Mouse (Mus musculus): ENCODE results near the gene Cisd2.

The Cisd2 gene

DNA sequence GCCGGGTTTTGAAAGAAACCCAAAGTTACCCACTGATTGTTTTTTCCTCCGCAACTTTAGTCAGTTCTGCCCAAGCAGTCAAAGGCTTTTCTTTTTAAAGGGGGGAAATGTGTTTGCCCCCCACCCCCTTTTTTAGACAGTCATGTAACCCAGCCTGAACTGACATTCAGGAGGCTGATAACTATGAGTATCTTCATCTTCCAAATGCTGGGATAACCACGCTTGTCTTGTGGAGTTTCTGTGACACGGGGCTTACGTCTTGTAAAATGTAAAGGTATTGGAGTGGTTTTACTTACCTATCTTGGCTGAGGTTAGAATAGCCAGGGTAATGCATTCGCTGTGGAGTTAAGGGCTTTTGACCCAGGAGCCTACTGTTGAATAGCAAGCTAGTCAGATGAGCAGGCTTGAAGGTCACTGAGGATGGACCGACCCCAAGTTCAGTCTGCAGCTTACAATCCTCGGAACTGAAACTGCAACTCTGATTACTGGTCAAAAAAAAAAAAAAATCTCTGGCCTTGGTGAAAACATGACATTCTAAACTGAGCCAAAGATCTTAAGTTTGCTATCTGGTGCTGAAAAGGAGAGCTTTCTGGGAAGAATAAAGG is at the start of gene Cisd2:
TSS of gene Cisd2 (minus strand) at position 318 of the 605 bp plus-strand sequence.
- no peak for DNase-seq

- DNase-seq = no peak
Measured at GRCm38 (mm10) chr3:135470823-135471222, 47.1 kb upstream of the Cisd2 start.

DNA sequence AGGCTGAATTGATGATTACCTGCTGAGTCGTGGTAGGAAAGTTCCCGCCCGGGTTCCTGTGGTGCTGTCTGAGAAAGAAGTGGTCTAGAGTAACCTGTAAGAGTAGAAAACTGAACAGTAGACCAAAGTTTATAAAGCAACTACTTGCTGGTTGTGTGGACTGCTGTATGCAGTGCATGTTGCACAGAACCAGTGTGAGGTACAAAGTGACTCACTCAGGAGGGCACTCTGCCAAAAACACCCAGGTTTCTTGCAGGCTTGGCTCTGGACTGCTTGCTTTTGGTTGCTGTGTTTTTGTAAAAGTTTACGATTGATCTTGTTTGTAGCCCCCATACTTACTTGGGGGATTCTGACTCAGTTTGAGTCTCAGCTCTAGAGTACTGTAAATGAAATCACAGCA is 46.2 kb upstream of the Cisd2 start:
- peak; percentile 75 for DNase-seq

DNA sequence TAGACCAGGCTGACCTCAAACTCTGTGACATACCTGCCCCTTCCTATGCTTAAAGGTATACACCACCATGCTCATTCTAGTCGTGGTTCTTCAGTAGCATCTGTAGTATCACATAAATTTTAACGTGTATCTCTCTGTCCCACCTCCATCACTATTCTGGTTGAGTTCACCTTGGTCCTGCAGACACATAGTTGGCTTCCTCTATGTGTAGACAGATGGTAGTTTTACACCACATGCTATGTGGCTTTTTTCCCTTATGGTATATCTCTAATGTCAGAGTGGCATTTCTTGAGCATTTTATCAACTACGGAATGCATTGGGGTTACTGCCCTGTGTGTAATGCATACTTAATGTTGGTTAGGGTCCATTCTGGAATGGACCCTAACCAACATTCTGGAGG is 45.4 kb upstream of the Cisd2 start:
- no peak for DNase-seq

GRCm38 (mm10) chr3:135468402-135468801 is 44.7 kb upstream of the Cisd2 start:
- DNase-seq = no peak

- DNase-seq = no peak
Measured at GRCm38 (mm10) chr3:135458981-135459380, 35.3 kb upstream of the Cisd2 start.

DNA sequence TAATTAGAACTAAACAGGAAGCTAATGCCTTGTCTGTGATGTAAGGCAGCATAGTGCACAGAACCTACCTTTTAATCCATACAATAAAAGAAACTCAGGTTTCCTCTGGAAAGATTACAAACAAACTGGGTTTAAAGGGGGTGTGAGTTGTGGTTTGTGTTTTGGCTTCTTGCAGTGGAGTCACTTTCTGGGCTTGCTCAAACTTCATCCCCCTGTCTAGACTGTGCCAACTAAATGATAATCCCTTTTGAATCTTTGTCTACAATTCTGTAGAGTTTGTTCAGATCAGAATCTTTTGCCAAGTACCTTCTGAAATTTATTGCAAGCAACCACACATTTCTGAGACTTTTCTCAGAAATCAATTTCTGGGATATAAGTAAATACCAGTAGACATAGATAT is 21.2 kb upstream of the Cisd2 start:
- DNase-seq = no peak

DNA sequence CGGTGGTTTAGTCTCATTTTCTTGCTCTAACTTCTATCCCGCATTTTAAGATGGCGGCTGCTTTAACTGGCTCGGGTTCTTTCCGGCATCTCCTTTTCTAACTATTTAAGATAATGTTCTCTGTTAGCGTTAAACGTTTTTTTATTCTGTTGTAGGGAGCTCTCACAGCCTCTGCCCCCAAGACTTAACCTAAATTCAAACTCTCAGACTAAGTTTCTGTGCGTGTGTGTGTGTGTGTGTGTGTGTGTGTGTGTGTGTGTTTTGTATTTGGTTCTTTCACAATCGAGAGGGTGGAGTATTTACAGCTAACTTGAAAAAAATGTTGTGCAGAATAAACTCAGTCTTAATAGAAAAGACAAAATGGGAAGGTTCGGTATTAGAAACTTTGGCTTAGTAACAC is 16.9 kb upstream of the Cisd2 start:
- DNase-seq = no peak

GRCm38 (mm10) chr3:135440221-135440620 is 16.5 kb upstream of the Cisd2 start:
- DNase-seq = peak; percentile 46

DNA sequence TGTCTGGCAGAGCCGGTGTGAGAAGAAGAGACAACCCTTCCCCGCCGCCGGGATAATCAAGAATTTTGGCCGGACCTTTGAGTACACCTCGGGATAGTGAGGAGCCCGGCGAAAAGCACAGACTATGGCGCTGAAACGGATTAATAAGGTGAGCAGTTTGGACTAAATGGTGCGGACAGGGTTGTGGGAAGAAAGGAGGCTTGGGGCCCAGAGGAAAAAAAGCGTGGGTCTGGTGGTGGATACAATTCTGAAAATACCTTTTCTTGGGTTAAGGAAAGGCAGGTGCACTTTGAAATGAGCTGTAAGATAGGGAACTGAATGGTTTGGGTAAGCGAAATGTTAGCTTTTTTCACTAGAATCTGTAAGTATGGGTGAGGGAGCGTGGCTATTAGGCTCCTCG is 15.9 kb upstream of the Cisd2 start:
- no peak for DNase-seq

DNA sequence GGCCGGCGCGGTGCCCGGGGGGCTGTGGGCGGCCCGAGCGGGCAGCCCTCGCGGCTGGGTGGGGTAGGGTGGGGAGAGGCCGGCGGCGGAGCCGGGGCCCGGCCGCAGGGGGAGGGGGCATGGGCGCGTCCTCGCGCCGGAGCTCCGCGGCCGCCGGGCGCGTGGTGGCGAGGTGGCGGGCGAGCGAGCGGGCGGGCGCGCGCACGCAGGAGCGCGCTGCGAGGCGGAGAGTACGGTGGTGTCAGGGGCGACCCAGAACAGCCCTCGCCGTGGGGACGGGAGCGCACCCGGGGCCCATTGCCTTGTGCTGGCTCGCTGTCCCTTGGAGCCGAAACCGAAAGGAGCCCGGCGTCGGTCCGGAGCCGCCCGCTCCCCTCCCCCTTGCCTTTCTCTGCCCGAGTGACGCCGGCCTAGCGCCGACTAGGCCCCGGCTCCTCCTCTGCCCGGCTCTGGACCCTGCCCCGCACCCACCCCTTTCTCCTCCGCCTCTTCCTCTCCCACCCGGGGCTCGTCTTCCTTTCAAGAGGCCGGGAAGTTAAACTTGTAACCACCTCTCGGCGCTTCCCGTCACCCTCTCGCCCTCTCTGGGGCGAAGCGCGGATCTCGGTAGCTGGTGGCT is 15.3 kb upstream of the Cisd2 start:
- peak; percentile 89 for DNase-seq

- peak; percentile 94 for DNase-seq
Measured at GRCm38 (mm10) chr3:135438531-135438912, 14.8 kb upstream of the Cisd2 start.

DNA sequence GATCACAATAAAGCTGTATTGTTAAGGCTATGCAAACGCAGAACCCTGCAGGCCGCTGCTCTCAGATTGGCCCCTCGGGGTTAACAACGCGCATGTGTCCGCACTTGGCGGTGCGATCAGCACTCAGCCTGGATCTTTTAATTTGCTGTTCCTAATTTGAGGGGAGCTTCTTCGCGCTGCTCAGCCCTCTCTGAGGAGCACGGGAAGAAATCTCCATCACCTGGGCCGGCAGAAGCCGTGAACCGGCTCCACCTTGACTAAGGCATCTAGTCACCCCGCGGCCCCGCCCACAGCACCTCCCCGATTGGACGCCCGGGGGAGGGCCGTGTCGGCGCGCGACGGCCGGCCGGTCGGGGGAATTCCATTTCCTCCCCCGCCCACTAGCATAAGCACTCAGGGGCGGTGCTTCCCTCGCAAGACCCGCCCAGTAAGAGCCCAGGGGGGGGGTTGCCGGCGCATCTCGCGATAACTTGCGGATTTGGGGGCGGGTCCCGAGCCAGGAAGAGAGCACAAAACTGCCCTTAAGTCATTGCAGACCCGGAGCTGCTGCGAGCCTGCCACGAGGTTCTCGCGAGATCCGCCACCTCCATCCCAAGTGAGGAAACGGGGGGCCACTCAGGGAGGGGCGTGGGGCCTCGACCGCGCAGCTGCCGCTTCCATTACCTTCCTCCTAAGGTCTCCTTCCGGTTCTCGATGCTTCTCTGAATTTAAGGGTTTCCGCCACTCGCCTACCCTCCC is 14.2 kb upstream of the Cisd2 start, which contains the start of gene Ube2d3:
TSS of gene Ube2d3 (plus strand) at position 392 of the 738 bp plus-strand sequence.
- DNase-seq = peak; percentile 99

DNA sequence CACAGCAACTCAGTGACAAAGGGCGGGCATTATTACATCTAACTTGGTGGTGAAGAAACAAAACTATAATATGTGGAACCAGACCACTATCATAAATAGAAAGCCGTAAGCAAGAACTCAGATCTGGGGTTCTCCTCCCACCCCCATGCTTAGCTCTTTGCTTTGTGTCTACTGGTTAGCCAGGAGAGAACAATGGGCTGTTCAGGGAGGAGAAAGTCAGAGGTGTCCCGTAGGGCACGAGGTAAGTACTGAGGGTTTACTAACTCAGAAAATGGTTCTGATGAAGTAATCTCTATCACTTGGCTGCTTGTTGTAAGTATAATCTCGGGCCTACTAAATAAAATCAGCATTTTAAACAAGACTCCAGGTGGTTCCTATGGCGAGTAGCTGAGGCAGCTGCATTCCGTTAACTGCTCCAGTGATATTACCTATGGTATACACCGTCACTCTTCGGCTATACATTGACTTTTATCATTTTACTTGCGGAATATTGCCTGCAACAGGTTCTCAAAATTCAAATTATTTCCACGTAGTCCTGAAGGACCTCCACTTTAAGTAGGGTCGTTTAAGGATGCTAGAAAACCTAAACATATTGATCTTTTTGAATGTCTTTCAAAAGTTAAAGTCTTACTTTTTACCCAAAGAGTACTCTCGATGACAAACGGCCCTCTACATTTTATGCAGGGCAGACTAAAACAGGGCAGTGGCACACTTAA is 13.3 kb upstream of the Cisd2 start:
- no peak for DNase-seq

DNA sequence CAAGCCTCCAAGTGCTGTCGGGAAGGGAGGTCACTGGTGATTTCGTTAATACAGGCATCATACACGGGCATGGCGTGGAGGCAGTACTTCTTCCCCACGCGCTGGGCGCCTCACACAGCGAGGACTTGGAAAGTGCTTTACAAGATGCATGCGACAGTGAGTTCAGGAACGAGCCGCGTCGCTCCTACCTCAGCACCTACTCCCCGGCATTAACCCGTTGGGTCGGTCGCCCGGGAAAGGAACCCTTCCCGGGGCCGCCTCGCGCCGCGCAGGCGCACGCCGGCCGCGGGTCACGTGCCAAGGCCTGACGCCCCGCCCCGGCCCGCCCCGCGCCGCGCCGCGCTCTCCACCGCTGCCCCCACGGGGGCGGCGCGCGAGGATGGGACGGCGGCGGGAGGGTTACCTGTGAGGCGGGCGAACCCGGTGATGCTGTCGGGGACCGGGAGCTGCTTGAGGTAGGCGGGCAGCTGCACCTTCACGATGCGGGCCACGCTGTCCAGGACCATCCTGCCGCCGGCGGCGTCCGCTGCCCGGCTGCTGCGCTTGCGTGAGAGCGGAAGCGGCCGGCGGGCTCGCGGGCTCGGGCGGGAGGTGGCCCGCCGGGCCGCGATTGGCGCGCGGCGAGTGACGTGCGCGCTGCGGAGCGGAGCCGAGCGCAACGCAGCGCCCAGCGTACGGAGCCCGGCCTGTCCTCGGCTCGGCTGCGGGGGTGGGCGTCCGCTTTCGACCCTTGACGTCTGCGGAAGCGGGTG is 693 bp downstream of the Cisd2 start:
- DNase-seq = peak; percentile 82

DNA sequence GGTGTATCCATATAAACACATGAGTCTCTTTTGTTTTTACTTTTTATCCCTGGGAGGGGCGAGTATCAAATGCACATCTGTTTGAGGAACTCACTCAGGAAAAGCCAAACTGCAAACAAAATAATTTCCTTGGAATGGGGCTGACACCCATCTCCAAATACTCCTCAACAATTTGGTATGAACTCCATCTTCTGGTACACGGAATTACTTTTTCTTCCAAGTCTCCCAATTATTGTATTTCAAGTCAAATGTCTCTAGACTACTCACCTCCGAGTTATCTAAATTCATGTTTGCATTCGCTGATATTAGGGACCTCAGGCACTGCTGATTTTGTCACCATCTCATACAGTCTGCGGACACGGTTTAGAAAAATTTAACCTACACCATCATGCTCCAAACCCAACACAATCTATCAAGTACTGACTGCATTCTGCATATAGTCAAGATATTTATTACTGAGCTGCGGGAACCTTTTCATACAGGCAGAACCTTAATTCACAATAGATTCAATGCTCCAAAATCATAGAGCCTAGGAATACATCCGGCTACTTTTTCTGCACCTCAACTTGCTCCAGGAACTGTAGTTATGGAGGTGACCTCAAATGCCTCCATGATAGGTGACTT is 1.4 kb downstream of the Cisd2 start:
- no peak for DNase-seq

DNA sequence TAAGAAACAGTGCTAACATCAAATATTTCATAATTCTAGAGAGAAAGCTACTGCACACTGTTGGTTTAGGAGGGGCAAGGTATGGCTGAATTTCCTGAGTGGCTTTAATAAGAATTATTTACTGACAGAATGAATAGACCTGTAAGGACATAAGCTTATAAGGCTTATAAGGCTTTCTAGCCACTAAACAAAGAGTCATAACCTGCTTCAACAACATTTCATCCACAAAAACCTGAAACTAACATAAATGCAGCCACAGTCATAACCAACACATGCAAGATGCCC is 2.5 kb downstream of the Cisd2 start:
- DNase-seq = no peak

- no peak for DNase-seq
Measured at GRCm38 (mm10) chr3:135420542-135421309, 3.0 kb downstream of the Cisd2 start.

DNA sequence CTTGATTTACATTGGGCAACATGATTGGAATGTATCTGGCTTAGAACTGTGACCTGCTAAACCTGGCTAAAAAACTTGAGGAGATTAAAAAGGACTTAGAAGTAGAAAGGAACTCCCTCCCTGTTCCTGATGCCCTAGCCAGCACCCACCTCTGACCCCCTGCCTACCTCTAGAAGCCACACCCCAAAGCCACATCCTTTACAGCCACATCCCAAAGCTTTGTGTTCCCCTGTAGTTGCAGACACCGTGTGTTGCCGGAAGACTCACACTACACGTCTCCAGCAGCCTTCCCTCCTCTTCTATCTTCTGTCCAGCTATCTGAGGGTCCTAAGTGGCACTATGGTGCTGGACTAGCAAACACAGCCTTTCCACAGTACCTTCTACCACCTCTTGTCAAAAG is 5.9 kb downstream of the Cisd2 start:
- DNase-seq = no peak

GRCm38 (mm10) chr3:135417245-135417644 is 6.5 kb downstream of the Cisd2 start:
- DNase-seq = no peak

DNA sequence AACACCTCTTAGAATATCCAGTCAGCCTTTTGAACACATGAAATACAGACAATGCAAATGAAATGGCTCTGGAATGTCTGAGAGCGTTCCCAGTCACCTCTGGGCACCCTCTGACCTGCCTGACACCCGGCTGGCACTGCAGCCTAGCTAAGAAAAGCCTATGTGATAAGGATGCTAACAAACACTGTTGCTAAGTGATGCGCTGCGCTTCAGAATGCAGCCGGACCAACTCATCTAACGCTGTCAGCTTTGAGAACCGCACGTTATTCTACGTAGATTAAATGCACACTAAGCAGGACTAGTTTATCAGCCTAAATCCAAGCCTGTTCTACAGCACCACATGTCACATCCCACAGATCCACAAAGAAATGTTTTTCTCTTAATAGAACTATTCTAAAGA is 11.9 kb downstream of the Cisd2 start:
- no peak for DNase-seq

DNA sequence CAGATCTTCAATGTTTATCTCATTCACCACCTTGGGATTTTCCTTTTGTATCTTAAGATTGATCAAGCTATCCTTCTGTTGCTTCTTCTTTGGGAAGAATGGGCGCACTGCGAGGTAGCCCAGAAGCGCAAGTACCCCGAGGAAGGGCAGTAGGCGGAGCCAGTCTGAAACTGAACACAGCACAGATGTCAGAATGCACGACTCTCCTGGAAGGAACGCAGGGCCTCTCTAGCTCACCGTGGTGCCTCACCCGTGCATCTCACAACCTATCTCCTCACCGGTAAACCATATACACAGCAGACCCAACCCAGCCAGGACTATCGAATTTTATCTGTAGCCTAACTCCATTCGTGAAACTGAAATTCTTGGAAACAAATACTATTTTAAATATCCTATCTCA is 12.7 kb downstream of the Cisd2 start:
- no peak for DNase-seq

All from lung, postnatal 14 days (tissue).